Mouse (Mus musculus) brain, embryonic 14.5 days (tissue): ENCODE measurements around the gene Galnt14.

Experiments used
- CTCF ChIP-seq: fragments of 200-500 bp; IDR thresholded peaks from 2 replicates; pipeline ENCODE4 v1.5.1; 2012; ENCODE audit warnings: inconsistent platforms, mild to moderate bottlenecking, moderate library complexity, borderline replicate concordance; ENCODE audit not compliant: insufficient read depth, insufficient read length; ENCODE audit errors: extremely low read depth
- POLR2A ChIP-seq: fragments of 200-500 bp; IDR thresholded peaks from 2 replicates; pipeline ENCODE4 v1.6.1; 2012; ENCODE audit warnings: mild to moderate bottlenecking, inconsistent platforms, borderline replicate concordance; ENCODE audit not compliant: poor library complexity, insufficient read depth, insufficient read length, severe bottlenecking; ENCODE audit errors: extremely low read depth

- no peak for TF ChIP-seq CTCF
- TF ChIP-seq POLR2A = no peak
These were observed 136.1 kb downstream of the Galnt14 start for GRCm38 (mm10) chr17:73574186-73574585.
